Mouse (Mus musculus) G1E (cell line): ENCODE results near the gene Rabl6.

ENCODE experiments used
- CTCF ChIP-seq: IDR thresholded peaks from 2 replicates; pipeline ENCODE4 v1.5.1; 2012; ENCODE audit warnings: low read depth, low read length, inconsistent platforms, mixed read lengths
- GATA1 ChIP-seq: IDR thresholded peaks from 2 replicates; pipeline ENCODE4 v1.6.1; 2012; ENCODE audit warnings: borderline replicate concordance, low read length, inconsistent platforms, mixed read lengths
- POLR2AphosphoS5 ChIP-seq: IDR thresholded peaks from 2 replicates; pipeline ENCODE4 v1.6.1; 2012; ENCODE audit warnings: low read depth, low read length, inconsistent platforms; ENCODE audit not compliant: insufficient replicate concordance
- TAL1 ChIP-seq: conservative IDR thresholded peaks from 2 replicates; pipeline ENCODE4 v1.6.1; 2012; ENCODE audit warnings: low read depth, low read length, inconsistent platforms, mixed read lengths

- TF ChIP-seq CTCF (no peak), POLR2AphosphoS5 (no peak), GATA1 (no peak), TAL1 (no peak)
Measured at GRCm38 (mm10) chr2:25551186-25551585, 57.1 kb downstream of the Rabl6 start.
